Mouse (Mus musculus) spleen, adult 12 weeks (tissue): Measurements from ENCODE around the gene Epop.
A peak's percentile ranks its signal among the peaks of the same experiment; 100 is the strongest.

ENCODE experiments used
- DNase-seq: peaks from one replicate; pipeline ENCODE4 v3.0.0; 2022; ENCODE audit warnings: low spot score

The Epop gene

DNA sequence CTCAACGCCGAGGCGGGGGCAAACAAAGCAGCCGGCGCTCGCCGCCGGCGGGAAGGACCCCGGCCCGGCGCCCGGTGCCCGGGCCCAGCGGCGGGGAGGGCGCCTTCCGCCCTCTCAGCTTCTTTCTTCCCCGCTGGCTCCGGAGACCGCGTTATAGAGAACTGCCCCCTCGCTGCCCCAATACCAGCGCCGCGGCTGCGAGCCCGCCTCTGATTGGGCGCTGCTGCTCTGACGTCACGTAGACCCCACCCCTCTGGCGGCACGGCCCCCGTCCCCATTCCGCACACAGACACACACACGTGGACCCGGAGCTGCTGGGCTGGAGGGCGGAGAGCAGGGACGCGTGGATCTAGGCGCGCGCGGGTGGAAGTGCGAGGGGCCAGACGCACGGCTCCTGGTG, at the start of gene Epop:
Gene Epop (minus strand): TSS at position 127 of the 400 bp plus-strand sequence.
- DNase-seq, result peak; percentile 56

DNA sequence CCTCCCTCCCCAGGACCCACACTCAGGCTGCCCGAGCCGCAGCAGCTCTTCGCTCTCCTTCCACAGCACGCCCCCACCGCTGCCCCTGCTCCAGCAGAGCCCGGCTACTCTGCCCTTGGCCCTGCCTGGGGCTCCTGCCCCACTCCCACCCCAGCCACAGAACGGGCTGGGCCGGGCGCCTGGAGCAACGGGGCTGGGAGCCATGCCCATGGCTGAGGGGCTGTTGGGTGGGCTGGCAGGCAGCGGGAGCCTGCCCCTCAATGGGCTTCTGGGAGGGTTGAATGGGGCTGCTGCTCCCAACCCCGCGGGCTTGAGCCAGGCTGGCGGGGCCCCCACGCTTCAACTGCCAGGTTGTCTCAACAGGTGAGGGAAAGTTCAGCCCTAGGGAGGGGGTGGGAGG, 48.8 kb upstream of the Epop start:
- DNase-seq, result no peak

DNA sequence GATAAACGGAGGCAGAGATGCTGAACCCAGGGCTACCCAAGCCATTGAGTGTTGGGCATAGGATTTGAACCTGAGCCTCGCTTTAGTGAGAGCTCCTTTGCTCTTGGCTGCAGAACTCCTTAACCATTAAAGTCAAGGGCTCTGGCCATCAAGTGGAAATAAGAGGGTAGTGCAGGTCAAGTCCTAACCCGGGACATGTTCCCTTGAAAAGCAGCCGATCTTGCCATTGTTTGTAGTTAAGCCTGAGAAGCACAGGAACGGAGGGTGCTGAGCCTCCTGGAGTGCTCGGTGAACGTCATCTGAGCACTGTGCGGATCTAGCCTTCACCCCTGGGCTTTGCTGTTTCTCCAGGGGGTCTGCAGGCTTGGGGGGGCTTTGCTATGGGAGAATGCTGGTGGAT, 48.3 kb upstream of the Epop start:
- DNase-seq, result no peak

DNA sequence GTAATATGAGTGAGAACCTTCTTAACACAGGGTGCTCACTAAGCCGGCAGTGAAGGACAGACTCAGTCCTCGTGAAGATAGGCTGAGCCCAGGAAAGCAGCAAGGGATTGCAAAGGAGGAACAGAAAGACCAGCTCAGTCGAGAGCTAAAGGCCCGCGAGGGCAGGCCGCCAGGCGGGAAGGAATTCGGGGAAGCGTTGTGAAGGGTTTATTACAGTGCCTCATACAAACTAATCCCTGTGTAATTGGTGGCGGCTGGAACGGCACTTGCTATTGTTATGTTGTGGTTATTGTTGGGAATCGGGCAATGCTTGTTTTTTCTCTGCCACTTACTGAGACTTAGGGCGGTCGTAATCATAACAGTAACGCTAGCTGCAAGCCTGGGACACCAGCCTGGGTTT, 47.9 kb upstream of the Epop start:
- no peak for DNase-seq

DNA sequence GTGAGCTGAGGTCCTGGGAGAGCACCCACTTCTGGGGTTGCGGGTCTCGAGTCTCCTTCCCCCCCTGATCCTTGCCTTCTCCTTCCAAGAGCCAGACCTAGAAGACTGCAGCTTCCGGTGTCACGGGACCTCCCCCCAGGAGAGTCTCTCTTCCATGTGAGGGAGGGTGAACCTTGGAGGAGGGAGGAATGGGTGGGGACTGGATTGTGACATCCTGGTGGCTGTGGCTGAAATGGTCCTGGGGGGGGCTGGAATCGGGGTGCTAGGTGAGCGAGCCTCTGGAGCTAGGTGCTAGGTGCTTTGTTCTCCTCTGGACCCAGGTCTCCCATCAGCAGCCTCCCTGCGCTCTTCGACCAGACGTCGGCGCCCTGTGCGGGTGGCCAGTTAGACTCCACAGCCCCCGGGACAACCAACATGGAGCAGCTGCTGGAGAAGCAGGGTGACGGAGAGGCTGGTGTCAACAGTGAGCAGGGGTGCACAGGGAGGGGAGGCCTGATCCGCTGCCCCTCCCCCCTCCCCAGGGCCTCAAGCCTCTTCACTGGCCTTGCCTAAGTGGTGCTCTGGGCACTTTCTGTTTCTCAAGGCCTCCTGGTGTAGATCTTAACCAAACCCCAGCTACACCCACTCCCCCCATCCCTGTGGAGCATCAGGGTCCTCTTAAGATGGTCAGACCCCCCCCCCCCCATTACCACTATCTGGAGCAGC, 46.7 kb upstream of the Epop start:
- no peak for DNase-seq

DNA sequence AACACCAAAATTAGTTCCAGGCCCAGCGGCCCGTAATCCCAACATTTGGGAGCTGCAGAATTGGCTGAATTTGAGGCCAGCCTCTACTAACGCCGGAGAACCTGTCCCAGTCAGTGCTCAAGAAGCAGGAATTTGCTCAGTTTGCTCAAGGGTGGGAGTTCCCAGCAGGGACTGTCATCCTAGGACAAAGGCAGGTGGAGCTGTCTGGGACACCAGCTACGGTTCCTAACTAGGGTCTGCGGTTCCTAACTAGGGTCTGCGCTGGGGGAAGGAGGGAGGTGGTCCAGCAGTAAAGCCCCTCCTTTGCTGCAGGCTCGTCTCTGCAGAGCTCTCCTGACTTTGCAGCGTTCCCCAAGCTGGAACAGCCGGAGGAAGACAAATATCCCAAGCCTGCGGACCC, 43.6 kb upstream of the Epop start:
- DNase-seq, result no peak

DNA sequence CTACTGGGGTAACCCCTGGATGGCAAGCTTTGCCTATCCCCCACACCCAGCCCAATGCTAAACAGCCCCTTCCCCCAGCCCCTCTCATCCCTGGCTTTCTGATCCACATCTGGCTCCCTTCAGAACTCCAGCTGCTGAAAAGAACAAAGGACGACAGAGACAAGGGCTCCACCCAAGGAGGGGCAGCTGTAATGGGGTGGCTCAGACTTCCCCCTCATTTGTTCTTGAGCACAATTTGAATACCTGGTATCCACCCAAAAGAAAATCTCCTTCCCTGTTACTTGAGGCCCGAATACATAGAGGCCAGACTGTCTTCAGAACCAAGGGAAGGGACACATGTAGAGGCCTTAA, 41.6 kb upstream of the Epop start:
- no peak for DNase-seq

DNA sequence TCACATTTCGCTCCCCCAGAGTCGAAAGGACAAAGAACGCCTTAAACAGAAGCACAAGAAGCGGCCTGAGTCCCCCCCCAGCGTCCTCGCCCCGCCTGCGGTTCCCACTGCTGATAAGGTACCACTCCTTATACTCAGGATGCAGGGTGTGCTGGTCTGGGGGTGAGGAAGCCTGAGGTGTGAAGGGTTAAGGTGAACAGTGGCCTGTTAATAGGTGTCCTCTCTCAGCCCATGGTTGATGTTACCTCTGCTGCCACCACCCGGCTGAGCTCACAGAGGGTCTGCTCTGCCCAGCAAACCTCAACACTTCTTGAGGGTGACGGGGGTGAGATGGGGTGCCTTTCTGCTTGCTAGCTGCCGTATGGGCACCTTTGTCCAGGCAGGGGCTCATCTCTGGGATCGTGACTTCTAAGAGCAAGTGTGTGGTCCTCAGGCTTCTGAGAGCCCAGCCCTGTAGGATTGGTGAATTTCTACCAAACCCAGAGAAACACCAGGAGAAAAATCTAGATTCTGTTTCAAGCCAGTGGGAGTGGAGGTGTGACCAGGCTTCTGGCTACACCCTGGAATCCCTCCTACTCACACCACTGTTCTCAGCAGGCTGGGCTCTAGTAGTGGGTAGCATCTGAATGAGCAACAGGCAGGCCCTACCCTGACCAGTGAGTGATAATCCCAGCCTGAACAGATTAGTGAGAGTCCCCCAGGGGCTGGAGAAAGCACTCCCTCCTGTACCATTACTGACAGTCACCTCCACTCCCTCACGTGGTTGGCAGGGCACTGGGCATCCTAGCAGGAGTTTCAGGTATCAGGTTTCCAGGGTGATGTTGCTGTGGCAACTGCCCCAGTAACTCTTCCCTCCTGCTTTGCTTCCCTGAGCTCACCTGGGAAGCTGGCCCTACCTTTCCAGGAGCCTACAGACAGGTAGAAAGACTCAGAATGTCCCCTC, 41.0 kb upstream of the Epop start:
- no peak for DNase-seq

DNA sequence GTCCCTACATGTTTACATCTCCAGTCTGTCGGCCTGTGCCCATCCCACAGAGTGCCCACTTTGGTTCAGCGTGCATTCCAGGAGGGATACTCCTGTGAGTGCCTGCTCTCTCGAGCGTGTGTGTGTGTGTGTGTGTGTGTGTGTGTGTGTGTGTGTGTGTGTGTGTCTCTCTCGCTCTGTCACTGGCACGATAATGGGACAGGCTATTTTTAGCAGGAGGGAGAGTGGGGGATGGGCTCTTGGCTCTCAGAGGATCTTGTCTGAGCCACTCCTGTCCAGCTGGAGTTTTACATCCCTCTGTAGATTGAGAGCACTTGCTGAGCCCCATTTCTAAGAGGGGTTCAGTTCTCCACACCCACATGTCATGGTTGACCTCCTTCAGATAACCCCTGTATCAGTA, 40.3 kb upstream of the Epop start:
- DNase-seq, result no peak

DNA sequence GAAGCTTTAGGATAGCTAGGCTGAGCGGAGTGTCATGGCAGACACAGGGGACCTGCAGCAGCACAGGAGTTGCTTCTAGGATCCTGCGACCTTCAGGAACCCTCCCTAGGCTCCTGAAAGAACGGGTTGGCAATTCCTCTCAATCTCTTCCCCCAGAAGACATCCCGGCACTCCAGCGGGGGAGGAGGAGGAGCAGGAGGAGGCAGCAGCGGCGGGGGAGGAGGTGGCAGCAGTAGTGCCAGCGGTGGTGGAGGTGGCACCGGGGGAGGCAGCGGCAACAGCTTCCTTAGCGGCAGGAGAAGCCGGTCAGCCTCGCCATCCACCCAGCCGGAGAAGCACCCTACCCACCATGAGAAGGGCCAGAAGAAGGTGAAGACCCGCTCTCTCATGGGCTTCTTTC, 39.8 kb upstream of the Epop start:
- no peak for DNase-seq

DNA sequence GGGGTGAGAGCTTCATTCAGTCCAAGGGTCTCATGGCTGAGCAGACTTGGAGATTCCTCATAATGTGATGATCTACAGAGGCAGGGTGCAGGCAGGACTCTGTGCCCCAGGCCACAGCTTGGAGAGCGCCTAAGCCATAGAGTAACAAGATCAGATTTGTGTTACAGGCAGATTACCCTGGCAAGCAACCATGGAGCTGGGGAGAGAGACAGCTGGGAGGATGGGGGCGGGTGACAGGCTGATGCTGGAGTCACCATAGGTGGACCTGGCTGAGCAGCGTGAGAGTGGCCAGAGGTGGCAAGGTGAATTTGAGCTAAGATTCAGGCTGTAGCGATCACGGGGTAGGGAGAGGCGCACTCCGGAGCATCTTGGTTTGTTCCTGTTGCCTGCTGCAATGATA, 38.7 kb upstream of the Epop start:
- DNase-seq, result no peak

DNA sequence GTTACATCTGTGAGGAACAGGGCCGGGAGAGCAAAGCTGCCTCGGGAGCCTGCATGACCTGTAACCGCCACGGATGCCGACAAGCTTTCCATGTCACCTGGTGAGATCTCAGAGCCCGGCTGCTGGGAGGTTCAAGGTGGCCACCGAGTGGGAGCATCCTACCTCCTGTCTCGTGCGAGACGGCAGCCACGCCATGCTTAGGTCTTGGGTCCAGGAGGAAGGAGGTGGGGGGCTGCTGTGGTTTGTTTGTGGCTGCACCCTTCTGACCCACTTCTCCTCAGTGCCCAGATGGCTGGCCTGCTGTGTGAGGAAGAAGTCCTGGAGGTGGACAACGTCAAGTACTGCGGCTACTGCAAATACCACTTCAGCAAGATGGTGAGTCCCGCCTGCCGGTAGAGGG, 37.3 kb upstream of the Epop start:
- no peak for DNase-seq

DNA sequence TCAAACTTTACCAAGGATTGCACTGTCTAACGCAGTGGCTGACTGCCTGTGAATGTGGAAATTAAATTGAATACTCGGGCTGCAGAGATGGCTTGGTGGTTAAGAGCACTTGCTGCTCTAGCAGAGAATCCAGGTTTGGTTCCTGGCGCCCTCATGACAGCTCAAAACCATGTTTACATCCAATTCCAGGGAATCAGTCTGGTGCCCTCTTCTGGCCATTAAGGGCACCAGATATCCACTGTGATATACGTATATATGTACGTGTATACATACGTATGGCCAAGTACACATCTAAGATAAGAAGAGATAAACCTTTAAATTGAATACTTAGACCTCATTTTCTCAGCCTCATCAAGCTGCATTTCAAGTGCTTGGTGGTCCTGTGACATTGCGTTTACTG, 36.7 kb upstream of the Epop start:
- DNase-seq, result no peak

DNA sequence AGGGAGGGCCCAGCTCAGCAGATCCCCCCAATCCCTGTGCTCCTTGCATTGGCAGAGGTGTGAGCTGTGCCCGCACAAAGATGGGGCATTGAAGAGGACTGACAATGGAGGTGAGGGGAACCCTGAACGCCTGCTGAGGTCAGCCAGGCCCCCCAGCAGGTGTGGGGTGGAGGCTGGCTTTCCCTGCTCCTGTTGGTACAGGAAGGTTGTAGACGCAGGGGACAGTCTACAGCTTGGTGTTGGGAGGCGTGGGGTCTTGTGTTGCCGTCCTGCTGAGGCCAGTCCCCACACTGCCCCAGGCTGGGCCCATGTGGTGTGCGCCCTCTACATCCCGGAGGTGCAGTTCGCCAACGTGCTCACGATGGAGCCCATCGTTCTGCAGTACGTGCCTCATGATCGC, 35.9 kb upstream of the Epop start:
- no peak for DNase-seq

DNA sequence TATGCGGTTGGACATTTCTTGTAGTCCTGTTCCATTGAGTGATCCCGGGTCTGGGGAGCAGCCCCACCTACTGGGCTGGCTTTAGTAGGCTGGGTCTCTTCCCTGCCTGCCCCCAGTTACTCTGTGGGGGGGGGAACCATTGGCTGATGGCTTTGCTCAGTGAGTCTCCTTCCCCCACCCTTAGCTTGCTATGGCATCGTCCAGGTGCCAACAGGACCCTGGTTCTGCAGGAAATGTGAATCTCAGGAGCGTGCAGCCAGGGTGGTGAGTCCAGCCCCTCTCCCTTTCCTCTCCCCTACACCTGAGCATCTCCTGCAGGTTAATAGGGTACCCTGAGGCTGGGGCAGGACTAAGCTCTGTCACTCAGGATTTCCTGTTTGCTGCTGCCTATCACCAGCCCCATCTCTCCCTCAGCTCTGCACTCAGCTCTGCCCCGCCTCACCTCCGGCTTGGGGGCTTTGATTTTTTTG, 35.3 kb upstream of the Epop start:
- no peak for DNase-seq

DNA sequence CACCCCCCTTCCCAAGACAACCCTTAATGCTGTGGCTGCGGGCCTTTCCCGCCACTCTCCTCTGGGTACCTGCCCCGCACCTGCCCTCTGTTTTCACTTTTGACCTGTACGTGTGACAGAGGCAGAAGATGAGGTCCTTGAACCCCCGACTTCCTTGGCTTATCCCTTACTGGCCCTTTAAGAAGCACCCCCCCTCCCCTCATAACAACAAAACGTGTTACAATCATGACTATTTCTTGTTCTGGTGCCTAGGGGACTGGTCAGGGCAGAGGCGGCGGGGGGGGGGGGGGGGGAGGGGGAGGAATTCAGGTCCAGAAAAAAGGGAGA, 34.8 kb upstream of the Epop start:
- no peak for DNase-seq

DNA sequence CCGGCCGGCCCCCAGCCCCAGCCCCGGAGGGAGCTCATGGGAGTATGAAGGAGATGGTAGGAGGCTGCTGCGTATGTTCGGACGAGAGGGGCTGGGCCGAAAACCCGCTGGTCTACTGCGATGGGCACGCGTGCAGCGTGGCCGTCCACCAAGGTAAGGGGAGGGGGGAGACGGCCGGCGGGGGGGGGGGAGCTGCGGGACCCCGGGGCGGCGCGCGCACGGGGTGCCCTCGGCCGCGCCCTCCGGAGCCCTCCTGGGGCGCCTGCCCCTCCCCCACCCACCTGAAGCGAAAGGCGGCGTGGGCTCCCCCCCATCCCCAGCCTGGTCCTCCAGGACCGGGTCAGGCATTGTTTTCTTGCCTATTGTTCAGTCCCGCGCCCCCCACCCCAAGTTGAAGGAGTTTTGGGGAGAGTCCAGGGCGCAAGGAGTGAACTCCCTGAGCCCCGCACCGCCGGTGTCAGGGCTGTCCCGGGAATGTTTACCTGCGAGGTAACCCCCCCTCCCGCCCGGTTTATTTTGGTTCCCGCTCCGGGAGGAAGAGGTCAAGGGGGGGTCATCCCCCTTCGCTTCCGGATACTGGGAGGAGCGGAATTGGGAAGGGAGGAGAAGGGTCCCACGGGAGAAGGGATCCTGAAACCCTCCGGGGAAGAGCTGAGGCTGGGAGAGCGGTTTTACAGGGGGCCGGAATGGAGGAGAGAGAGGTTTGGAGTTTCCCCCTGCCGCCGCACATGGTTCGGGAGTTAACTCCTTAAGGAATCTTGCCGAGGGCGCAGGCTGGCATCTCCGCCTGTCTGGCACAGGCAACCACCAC, 34.2 kb upstream of the Epop start:
- no peak for DNase-seq

DNA sequence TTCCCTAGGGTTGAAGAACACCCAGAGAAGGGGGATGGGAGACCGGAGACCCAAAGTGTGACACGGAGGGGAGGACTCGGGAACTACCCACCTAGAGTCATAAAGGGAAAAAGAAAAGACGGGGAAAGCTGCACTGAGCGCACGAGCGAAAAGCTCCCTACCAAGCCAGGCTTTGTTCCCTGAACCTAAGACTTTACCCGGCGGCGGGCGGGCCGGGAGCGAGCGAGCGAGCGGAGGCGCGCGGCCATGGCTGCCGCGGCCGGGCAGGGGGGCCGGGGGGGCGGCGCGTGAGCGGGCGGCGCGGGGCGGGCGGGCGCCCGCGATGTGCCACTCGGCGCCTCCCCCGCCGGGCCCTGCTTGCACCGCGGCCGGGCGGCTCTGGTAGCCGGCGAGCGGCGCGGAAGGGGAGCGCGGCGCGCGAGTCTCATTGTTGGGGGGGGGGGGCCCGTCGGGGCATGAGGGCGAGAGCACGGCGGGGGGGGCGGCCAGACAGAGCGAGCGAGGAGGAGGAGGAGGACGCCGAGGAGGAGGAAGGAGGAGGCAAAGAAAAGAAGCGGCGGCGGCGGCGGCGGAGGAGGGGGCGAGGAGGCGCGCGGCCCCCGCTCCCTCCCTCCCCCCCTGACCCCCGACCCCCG, 33.5 kb upstream of the Epop start, which contains the start of gene Mllt6:
Gene Mllt6 (plus strand): TSS at position 522 of the 635 bp plus-strand sequence.
- no peak for DNase-seq

DNA sequence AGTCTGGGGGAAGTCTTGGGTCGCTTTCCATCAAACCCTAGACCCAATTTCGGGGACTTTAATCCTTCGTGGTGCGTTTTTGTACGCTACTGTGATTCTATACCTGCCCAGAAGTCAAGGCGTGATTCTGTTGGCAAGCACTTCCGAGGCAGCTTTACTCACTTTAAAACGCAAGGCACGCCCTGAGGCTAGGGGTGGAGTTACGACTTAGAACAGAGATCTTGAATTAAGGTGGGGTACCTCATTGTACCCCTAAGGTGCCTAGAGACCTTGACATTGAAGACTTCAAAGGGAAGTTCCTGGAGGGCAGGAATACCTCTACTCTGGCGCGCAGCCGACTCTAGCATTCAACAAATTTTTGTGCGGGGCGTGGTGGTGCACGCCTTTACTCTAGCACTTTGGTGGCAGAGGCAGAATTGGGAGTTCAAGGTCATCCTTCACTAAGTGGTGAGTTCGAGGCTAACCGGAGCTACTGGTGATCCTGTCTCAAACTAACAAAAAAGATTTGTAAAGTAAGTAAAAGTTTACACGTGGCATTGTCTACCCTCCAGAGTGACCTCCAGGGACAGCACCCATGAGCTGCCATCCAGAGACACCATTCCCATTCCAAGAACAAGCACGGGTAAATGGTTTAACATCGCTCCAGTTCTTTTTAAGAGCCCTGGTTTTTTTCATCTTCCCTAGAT, 32.8 kb upstream of the Epop start:
- no peak for DNase-seq

DNA sequence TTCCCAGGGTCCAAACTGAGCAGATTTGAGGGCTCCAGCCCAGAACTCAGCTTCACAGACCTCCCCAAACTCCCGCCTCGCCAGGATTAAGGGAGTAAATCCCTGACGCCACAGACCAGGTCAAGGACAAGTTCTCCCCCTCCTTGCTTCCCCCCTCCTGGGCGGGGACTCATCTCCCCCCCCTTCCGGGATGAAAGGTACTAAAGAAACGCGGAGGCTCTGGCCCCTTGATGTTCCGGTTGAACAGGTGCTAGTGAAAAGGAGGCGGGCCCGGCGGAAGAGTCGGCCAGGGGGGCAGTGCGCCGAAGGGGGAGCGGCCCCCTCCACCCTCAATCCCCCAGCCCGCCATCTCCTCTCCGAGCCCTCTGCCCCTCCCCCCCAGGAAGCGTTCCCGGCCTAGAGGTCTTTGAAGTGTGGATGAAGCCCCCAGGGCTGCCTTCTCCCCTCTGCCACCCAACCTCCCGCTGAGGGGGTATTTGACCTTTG, 32.2 kb upstream of the Epop start:
- no peak for DNase-seq
